Mouse (Mus musculus) T-cell, adult 2 months (primary cell): ENCODE data around the gene Gdpd4.

Experiments
- DNase-seq: peaks from one replicate; pipeline ENCODE4 v3.0.0; 2022; ENCODE audit warnings: low spot score

The Gdpd4 gene

GRCm38 (mm10) chr7:97919742-97920141, at the start of gene Gdpd4:
Gene Gdpd4, plus strand, starts transcription at chr7:97919955.
- no peak for DNase-seq

- no peak for DNase-seq
These were observed 47.4 kb upstream of the Gdpd4 start for GRCm38 (mm10) chr7:97872396-97872795.

GRCm38 (mm10) chr7:97873317-97873716, 46.4 kb upstream of the Gdpd4 start:
- no peak for DNase-seq

DNA sequence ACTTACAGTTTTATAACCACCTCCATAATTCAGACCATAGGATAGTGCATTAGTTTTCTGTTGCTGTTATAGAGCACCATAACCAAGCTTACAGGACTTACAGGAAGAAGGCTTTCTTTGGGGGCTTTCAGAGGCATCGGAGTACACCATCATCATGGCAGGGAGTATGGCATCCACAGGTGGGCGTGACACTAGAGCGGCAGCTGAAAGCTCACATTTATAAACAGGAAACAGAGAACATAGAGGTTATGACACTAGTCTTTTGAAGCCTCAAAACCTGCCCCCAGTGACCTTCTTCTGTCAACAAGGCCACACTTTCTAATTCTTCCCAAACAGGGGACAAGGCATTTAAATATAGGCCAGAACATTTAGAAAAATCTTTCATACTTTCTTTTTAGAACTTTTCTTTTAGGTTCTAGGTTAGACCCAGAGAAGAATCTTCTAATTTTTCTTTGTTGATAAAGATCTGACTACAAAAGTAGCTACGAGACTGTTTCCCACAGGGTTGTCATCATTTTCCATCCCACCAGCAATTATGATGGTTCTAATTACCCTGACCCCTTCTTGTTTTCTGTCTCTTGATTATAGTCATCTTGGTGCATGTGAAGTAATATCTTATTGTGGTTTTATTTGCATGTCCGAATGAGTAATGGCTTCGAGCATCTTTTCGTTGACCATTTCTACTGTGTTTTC, 41.8 kb upstream of the Gdpd4 start:
- peak; percentile 72 for DNase-seq

- no peak for DNase-seq
These were observed 8.1 kb upstream of the Gdpd4 start for GRCm38 (mm10) chr7:97911646-97912045.

GRCm38 (mm10) chr7:97914833-97915516, 4.8 kb upstream of the Gdpd4 start:
- no peak for DNase-seq

- DNase-seq = no peak
These were observed 6.1 kb downstream of the Gdpd4 start for GRCm38 (mm10) chr7:97925819-97926218.

- no peak for DNase-seq
These were observed 7.2 kb downstream of the Gdpd4 start for GRCm38 (mm10) chr7:97926978-97927377.

DNA sequence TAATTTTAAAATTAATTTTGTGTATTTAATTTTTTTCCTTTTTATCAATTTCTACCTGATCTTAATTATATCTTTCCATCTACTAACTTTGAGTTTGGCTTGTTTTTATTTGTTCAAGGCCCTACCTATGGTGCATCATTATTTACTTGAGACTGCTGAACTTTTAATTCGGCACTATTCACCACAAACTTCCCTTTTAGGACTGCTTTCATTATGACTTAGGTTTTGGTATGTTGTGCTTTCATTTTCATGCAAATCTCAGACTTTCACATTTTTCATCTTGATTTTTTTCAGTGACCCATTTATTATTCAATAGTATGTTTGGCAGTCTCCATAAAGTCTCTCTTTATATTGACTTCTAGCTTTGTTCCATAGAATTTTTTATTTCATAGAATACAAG, 24.7 kb downstream of the Gdpd4 start:
- DNase-seq = no peak

- no peak for DNase-seq
These were observed 52.7 kb downstream of the Gdpd4 start for GRCm38 (mm10) chr7:97972486-97972885.

GRCm38 (mm10) chr7:97977463-97977862, 57.7 kb downstream of the Gdpd4 start:
- peak; percentile 33 for DNase-seq

DNA sequence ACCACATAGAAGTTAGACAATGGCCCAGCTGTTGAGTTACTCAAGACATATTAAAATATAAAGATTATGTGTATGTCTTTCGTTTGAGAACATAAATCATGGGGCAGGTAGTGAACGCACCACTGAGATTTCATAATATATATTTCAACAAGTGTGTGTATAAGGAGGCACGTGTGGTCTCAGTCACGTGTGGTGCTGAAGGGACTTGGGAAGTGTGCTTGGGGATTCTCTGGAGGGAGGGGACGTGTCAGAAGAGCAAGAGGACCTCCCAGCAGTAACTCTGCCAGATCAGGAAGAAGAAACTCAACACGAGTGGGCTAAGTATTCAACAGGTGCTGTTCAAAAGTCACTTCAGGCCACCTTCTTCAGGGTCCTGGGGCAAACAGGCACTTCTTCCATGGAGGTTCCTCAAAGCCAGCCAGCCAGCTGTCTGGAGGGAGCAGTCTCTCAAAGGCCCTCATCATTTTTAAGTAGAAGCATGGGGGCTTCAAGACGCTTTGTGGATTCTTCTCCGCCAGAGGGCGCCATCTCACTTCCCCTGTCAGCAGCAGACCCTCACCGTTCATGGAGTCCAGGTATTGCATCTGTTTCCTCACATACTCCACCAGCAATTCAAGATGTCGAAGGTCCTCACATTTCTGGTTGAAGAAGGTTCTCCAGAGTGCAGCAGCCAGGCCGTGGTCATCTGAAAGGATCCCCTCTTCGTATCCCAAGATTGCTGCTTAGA, 64.5 kb downstream of the Gdpd4 start:
- DNase-seq = peak; percentile 23

DNA sequence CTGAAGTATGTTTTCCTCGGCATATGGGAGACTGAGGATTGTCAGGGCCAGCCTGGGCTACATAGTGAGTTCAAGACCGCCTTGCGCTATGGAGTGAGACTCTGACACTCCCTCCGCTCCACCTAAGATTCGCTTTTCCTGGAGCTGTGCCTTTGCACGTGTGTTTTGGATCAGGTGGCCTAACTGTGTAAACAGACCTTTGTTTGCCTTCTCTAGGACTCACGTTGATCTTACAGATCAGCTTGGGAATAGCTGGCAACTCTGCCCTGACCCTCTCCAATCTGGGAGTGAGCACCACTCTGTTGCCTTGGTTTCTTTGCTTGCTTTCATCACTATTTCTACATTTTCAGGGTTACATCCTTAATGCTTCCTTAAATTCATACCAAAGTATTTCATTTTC, 82.9 kb downstream of the Gdpd4 start:
- DNase-seq = no peak

DNA sequence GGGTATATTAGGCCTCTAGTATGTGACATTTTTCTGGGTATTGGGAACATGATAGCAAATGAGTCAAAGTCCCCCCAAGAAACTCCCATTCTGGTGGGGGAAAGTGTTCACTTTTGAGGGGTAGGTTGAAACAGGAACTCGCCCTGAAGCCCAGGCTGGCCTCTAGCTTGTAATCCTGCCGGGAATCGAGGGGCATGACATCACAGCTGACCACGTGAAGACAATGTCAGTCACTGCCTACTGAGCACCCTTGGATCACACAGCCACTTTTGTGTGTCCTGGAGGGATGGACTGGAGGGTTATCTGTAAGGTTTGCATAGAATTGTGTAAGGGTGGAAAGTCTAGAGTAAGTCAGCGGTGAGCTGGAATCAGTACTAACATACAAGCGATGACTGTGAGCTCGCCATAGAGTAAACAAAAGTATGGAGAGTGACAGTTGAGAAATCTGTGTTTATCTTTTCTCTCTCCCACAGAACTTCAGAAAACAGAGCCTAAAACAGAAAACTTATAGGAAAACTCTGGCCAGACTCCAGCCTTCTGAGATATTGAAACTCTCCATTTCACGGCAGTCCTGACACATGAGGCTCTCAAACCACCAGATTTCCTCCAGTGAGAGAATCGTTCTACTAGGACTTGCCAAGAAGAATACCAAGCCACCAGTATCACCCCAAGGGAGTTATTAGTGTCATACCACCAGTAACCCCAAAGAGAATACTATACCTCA, 128.5 kb downstream of the Gdpd4 start:
- no peak for DNase-seq

- DNase-seq = no peak
These were observed 132.2 kb downstream of the Gdpd4 start for GRCm38 (mm10) chr7:98051980-98052379.

DNA sequence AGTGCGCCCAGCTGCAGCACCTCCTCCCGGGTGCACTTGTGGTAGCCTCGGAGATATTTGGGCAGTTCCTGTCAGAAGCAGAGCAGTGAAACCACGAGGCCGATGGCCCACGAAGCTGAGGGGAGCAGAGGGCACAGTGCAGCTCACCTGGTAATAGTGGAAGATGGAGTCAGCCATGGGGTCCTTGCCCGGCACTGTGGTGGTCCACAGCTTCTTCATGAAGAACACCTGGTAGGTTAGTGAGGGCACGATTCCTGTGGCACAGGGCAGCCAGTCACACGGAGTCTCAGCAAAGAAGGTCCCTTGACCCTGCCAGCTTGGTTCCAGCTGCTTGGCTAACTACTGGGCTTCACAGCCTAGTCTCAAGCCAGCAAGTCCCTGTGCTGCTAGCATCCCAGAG, 134.7 kb downstream of the Gdpd4 start:
- no peak for DNase-seq

DNA sequence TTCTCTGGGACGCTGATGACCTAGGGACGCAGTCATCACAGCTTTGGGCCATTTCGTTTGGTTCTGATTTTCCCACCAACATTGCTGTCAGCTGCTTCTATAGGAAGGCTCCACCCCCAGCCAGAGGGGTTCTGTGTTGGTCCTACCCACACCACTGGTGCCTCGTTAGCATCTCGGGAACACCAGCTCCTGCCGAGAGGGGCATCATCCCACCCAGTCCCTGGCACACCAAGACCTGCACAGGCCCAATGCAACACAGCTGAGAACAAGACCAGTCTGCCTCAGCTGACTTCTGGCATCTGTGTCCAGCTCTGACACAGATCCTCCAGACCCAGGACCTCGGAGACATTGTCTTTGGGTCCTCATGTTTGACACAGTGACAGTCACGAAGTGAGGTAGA, 135.2 kb downstream of the Gdpd4 start:
- no peak for DNase-seq

DNA sequence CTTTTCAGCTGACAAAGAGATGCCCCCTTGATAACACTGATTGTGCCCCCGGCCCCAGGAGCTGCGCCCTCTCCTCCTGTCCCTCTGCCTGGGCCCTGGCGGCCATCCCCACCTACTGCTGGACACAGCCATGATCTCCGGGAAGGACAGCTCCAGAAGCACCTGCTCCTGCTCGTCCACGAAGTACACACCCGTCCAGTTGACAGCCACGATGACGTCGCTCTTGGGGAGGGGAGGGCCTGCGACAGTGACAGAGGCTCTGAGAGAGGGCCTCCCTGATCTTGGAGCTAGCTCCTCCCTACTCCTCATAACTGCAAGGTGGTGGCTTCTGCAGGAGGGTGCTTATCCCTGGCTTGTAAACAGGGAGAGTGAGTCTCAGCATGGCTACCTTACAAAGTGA, 146.5 kb downstream of the Gdpd4 start:
- no peak for DNase-seq

GRCm38 (mm10) chr7:98071620-98072019, 151.9 kb downstream of the Gdpd4 start:
- DNase-seq = peak; percentile 73

DNA sequence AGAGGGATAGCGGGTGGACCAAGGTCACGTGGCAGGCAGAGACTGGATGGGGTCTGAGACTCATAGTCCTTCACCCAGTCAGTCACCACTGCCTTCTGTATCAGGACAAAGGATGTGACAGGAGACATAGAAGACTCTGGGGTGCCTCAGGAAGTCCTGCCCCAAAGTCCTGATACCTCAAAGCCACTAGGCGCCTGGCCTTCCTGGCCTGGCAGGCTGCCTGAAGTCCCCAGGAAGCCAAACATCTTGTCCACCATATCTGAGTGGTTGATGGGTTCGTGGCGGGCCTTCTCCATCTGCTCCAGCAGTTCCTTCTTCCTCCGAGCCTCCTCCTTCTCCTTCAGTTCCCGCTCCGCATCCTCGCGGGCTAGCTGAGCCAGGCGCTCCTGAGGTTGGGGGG, 157.7 kb downstream of the Gdpd4 start:
- DNase-seq = no peak

DNA sequence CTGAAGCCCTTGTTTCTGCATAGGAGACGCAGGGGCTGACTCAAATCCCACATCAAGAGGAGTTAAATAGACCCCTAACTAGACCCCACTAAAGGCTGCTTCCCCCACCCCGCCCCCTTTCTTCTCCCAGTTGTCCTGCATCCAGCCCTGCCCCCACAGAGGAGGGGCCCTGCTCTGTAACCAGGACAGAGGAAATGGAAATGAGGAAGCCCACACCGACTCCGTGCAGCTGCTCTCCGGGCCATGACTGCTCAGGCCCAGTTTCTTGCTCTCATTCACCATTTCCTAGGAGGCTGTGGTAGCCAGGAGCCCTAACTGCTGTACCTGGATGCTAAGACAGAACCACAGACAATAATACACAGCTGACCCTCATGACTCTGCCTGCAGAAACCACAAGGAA, 162.6 kb downstream of the Gdpd4 start:
- no peak for DNase-seq

DNA sequence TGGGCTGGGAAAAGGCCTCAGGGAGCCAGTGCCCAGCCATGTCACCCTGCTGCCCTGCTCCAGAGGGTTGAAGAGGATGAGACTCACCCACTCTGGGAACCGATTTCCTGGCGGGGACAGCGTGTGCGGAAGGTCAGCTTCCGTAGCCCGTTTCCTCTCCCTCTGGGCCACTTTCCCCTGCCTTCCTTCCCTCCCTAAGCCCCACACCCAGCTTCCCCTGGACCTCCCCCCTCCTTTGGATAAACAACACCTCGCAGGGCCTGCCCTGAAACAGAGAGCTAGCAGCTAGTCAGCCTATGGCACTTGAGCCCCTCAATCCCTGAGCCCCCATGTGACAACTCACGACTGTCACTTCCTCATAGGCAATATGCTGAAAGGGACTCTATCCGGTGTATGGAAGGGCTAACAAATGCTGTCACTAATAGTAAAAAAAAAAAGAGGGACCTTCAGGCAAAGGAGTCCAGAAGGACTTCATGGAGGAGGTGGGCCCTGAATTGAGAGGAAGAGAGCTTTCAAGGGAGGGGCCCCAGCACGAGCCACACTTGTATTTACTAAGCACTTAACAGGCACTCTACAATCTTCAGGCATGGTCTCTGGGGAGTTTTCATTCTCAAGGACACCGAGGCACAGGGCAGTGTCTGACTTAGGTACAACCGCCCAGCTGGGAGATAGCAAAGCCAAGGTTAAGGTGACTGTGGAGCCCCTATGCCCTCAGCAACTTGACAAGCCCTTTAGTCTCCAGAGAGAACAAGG, 165.0 kb downstream of the Gdpd4 start:
- no peak for DNase-seq
